Mouse (Mus musculus) fat pad, adult 2 months (tissue): ENCODE data around the gene Cpsf4l.
"Not testable (repeated sequence)": the region's sequence is repeated elsewhere in the genome, so short reads cannot be mapped to it uniquely, and the experiment has no call there.

Source experiments
- DNase-seq: peaks from one replicate; pipeline ENCODE4 v3.0.0-alpha.2; 2011; ENCODE audit warnings: low read depth, low spot score; ENCODE audit errors: extremely low read depth

Cpsf4l gene

DNA sequence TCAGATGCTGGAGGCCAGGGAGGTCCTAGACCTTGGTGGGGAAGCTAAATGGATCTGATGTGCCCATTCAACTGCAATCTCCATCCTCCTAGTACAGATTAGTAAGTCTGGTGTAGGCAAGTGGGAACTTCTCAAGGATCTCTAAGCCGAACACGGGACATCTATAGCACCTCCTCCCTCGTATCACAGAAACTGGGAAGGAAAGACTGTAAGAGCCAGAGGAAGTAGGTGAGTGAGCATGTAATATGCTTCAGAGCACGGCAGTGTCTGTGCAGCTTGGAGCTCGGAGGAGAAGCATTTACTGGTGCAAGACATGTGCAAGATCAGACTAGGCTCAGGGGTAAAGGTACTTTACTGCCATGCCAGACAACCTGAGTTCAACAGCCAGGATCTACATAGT is 41.0 kb downstream of the Cpsf4l start:
- no peak for DNase-seq

DNA sequence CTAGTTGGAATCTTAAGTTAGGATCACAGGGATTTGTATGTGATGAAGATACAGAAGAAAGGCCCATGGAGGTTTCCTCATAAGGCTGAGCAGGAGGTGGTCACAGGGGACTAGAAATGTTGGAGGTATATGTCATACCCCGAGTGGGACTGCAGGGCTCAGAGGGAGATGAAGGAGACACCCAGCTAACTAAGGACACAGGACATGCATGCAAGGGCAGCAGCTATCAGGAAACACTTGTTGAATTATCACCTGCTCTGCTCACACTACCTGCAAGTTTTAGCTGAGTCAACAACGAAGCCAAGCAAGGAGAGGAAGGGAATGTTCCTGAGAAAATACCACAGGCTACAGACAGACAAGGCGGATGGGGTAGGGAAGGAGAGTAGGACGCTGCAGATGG is 42.1 kb downstream of the Cpsf4l start:
- DNase-seq, result no peak

DNA sequence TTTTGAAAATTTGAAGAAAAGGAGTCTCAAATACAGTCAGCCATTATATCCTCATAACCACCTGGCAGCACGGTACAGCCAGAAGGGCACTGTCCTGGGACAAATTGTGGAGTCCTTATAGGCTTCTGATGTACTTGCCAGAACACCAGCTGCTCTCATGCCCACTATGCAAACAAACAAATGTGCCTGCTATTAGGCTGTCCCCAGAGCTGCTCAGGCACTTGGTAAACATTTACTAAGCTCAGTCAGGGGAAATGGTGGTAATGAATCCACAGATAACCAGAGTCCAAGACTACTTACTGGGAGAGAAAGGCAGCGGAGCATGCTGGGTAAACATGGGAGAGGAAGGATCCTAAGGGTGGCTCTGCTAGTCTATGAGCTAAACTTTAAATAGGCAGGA is 42.7 kb downstream of the Cpsf4l start:
- DNase-seq, result no peak

DNA sequence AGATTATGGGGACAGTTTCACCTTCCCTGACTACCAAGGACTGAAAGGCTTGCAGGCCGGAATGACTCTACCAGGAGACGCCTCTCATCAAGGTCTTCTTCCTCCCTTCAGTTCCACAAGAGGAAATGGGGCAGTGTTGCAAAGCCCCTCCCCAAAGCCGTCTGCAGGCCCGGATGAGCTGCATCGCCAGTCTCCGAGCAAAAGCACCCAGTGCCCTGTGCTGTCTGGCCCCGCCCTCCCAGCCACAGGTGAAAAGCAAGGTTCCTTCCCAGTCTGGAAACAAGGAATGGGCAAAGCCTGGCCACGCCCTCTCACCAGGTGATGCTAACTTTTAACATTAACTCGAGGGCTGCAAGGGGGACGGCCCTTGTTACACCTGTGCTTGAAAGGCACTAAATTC is 43.2 kb downstream of the Cpsf4l start:
- no peak for DNase-seq

DNA sequence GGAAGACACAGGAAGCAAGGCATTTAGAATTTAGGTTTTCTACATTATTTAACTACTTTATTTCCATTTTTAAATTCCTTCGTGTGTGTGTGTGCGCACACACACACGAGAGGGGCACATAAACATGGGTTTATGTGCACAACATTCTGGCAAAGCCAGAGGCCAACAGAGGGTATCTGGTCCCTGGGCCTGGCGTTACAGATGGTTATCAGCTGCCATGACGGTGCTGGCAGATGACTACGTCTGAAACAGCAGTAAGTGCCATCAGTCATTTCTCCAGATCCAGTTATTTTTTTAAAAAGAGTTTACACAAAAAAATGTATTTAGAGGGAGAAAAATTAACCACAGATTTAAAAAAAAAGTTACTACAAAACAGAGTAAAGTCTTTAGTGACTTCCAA is 43.6 kb downstream of the Cpsf4l start:
- DNase-seq, result no peak

DNA sequence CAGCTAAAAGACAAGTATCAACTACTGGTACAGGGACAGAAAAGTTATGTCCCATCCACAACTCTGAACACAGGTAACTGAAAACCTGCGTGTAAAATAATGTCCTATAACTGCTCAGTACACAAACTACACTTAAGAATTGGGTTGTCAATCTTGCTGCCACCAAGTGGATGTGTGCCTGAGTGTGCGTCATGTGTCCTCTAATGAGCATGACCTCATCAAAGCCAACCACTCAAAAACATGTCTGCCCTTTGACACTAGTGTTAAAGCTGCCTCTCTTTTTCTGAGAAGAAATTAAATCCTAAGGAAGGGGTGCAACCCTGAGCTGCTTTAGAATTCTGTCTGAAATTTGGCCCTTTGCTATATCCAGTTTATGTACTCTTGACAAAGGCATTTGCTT is 45.5 kb downstream of the Cpsf4l start:
- no peak for DNase-seq

DNA sequence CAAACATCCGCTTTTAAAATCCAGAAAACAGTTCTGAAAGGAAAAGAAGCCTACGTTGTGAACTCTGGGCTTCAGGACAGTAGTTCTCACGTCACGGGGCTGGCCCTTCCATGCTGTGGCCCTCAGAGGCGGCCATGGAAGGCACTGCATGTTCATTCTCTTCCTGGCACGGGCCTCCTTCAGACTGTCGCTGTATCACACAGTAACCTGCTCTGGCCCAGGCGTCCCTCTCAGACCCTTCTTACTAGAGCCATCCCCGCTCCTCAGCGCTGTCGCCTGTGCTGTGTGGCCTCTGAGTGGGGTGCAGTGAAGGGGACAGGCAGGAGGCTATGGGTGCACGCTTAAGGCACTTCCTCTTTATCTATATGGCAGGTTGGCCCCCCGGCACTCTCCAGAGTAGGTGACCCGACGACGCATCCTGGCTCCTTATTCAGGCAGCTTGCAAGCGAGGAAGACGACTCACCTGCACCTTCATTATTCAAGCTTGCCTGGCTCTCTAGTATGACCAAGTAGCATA is 47.9 kb downstream of the Cpsf4l start:
- DNase-seq, result no peak

DNA sequence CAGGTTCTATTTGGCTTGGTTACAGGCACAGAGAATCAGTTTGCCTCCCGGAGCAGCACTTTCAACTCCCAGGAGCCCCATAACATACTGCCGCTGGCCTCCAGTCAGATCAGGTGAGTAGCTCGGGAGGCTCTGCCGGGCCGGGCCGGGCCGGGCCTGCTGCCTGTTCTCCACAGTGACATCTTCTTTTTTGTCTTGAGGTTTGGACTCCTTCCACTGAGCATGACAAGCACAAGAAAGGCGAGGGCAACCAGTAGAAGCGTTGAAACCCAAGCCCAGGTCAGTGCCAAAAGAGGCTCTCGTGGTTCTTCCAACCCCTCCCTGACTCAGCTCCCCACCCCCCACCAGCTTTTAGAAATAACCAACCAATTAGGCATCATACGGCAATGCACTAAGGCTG is 48.9 kb downstream of the Cpsf4l start:
- DNase-seq, result no peak

DNA sequence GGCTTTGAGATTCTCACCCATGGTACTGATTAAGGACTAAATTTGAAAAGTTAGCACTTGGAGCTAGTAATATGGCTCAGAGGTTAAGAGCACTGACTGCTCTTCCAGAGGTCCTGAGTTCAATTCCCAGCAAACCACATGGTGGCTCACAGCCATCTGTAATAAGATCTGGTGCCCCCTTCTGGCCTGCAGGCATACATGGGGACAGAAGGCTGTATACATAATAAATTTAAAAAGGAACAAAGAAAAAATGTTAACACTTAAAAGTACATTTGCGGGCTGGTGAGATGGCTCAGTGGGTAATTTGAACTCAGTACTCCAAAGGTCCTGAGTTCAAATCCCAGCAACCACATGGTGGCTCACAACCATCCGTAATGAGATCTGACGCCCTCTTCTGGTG is 49.6 kb downstream of the Cpsf4l start:
- not testable (repeated sequence) for DNase-seq

DNA sequence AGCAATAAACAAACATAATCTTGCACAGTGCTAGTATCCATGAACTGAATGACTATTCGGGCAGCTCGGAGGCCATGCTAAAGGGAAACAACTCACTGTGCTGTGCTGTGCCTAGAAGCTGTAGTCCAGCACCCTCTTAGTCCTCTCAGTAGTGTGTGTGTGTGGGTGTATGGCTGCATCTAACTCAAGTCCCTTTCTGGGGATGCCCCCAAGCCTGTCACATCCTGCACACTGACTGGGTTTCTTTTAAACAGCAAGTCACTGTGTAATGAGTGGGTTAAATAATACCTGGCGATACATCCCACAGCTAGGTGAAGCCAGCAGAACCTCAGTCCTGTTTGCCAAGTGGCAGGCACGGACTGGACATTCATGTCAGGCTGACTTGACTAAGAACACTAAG is 51.1 kb downstream of the Cpsf4l start:
- peak; percentile 57 for DNase-seq

DNA sequence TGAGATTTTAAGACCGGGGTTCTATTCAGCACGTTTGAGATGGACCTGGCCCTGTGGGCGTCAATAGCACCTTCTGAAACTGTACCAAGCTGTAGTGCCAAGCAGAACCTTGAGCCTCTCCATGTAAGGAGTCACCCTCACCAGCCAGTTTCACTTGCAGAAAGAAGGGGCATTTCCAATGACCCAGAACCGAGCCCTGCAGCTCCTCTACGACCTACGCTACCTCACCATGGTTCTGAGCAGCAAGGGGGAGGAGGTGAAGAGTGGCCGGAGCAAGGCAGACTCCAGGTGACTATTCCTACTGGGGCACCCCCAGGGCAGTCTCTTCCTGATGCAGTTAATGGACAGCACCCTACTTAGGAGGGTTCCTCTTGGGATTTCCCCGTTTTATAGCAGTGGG is 51.5 kb downstream of the Cpsf4l start:
- no peak for DNase-seq

DNA sequence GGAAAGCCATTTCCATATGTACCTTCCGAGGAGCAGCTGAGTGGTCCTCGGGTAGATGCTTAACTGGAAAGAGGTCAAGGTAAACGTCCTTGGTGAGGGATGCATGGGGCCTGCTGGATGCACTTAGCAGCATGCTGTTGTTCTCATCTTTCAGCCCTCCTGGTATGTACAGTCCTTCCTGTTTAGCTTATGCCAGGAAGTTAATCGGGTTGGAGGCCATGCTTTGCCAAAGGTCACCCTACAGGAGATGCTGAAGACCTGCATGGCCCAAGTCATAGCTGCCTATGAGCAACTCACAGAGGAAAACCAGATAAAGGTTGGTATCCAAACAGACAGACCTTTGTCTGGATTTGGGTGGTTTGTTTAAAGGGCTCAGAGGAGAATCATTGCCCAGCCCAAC is 52.6 kb downstream of the Cpsf4l start:
- DNase-seq, result no peak

DNA sequence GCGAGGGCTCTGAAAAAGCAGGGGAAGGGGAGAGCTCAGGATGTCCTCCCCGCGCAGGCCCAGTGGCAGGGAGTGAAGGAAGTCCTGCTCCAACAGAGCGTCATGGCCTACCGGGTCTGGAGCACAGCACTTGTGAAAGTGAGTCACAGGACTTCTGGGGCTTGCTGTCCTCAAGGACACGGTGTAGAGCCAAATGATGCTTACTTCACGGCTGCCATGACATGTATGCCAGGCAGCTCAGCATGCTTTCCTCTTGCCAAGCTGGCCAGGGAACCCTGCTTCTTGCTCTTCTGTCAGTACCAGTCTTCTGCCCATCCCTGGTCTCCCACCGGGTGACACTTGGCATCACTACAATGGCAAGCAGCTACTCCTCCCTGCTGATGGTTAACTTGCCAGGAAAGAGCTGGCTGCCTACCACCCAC is 53.3 kb downstream of the Cpsf4l start:
- no peak for DNase-seq

DNA sequence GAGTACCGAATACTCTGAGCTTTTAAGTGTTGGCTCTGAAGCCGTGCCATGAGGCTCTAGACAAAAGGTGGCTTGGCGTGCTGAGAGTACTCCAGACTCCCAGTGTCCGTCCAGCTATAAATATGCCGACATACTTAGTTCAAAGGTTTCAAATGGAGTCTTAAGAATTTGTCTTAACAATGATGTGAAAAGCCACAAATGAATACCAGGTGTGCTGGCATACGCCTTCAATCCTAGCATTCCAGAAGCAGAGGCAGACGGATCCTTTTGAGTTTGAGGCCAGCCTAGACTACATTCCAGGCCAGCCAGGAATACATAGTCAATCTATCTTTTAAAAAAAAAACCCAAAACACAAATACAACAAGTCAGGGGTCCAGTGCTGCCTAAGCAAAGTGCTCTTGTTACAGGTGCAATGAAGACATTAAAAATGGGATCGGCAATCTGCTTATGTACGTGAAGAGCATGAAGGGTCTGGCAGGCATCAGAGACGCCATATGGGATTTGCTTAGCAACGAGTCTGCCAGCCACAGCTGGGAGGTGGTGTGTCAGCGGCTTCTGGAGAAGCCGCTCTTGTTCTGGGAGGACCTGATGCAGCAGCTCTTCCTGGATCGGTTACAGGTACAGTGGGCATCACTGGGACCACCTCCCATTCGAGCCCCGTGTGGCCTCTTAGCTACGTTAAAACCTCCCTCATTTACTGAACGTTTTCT is 55.1 kb downstream of the Cpsf4l start:
- DNase-seq, result no peak

DNA sequence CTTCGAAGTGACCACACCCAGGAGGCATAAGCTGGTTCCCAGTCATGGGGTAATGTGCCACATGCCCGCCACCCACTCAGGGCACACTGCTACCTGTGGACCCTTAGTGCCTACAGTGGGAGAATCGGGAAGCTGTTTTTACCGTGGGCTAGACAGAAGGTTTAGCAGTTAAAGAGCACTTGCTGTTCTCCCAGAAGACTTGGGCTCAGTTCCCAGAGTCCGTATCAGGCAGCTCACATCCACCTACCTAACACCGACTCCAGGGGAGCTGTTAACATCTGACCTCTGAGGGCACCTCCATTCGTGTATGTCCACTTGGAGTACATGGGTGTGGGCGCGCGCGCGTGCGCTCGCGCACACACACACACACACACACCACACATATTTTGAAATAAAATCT is 55.7 kb downstream of the Cpsf4l start:
- DNase-seq, result no peak

DNA sequence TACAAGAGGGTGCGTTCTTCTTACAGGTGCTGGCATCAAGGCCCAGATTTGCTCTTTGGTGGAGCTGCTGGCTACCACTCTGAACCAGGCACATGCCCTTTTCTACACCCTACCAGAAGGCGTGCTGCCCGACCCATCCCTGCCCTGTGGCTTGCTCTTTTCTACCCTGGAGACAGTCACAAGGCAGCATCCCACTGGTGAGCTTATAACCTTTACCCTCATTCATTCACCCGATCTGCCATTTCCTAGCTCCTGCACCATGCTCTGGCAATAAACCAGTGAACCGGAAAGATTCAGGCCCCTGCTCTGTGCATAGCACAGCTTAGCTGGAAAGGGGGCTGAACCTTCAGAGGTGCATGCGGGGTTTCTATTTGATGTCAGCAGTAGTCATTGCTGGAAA is 57.3 kb downstream of the Cpsf4l start:
- DNase-seq, result no peak

DNA sequence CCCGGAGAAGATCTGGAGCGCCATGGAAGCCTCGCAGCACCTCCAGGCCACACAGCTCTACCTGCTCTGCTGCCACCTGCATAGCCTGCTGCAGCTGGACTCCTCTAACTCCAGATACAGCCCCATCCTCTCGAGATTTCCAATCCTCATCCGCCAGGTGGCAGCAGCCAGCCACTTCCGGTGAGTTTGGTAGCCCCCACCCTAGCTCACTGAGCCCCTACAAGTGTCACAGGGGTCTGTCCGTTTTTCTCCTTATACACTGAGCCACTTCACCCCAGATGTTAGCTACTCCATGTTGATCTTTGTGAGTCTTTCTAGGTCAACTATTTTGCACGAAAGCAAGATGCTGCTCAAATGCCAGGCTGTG is 57.9 kb downstream of the Cpsf4l start:
- DNase-seq, result no peak

DNA sequence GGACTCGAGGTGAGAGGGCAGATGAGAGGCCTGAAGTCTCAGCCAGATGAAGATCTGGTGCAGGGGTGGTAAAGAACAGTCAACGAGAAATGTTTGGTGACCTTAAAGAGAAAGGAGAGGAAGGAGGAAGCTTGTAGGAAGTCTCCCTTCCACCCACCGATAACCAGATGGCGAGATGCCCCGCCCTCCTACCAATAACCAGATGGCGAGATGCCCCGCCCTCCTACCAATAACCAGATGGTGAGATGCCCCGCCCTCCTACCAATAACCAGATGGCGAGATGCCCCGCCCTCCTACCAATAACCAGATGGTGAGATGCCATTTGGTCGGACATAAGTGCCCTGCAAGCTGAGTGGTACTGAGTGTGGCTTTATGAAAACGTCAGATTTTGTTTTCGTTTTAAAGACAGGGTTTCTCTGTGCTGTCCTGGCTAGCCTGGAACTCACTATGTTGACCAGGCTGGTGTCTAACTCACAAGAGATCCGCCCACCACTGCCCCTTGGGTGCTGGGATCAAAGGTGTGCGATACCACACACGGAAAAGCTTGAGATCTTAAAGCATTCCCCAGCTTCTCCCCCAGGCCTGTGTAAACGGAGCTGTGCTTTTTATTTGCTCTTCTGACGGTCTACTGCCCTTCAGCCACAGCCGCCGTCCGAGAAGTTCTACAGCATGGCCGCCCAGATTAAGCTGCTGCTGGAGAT is 58.5 kb downstream of the Cpsf4l start:
- DNase-seq, result no peak

DNA sequence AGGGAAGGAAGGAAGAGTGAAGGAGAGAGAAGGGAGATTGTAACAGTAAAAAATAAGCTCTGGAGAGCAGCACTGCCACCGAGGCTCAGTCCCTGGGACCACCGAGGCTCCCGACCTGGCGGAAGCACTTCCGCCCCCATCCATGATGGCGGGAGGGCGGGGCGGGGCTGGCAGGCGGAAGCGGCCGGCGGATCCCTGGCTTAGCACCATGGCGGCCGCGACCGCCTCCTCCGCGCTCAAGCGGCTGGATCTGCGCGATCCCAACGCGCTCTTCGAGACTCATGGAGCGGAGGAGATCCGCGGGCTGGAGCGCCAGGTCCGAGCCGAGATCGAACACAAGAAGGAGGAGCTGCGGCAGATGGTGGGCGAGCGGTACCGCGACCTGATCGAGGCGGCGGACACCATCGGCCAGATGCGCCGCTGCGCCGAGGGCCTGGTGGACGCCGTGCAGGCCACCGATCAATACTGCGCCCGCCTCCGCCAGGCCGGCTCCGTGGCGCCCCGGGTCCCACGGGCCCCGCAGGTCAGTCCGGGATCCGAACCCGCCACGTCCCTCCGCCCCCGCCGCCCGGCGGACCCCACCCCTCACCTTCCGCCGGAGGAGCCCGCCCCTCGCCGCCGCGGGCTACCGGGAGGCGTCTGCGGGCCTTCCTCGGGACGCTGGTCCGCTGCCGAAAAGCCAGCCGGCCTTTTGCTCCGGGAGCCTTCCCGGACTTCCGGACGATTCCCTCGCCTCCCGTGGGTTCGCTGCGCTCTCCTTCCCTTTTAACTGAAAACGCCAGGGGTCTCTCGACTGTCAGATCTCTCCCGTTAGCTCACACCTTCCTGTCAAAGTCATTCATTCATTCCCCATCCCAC is 60.2 kb downstream of the Cpsf4l start, which contains the start of gene Slc39a11:
Gene Slc39a11, minus strand, starts transcription at position 727 of the 858 bp plus-strand sequence.
- DNase-seq, result no peak

DNA sequence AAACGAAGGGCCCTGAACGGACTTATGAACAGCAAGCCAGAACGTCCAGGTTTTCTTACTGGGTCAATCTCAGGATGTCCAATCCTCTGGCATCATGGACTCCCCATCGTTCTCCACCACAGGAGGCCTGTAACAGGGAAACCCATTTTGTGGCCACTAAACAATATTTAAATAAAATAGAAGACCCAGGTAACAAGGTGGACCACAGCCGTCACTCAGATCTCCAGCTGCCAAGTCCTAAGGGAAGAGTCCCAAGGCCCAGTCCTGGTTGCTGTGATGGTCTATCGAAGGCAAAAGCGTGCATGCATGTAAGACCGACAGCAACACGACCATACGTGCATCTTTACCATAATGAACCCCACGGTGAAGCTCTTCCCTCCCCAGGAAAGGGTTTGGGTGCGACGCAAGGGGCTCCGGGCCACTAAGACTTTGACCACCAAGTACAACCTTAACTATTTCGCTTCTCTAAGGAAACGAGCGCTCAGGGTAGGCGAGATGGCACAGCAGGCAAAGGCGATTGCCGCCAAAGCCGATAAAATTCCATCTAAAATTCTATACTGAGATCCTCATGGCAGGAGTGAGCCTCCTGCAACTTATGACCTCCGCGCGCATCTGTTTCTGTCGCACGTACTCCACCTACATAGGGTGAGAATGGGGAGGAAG is 61.0 kb downstream of the Cpsf4l start, which contains the start of gene Cog1:
Gene Cog1, plus strand, starts transcription at position 480 of the 663 bp plus-strand sequence.
- DNase-seq, result no peak
